In the genomic region with DNA sequence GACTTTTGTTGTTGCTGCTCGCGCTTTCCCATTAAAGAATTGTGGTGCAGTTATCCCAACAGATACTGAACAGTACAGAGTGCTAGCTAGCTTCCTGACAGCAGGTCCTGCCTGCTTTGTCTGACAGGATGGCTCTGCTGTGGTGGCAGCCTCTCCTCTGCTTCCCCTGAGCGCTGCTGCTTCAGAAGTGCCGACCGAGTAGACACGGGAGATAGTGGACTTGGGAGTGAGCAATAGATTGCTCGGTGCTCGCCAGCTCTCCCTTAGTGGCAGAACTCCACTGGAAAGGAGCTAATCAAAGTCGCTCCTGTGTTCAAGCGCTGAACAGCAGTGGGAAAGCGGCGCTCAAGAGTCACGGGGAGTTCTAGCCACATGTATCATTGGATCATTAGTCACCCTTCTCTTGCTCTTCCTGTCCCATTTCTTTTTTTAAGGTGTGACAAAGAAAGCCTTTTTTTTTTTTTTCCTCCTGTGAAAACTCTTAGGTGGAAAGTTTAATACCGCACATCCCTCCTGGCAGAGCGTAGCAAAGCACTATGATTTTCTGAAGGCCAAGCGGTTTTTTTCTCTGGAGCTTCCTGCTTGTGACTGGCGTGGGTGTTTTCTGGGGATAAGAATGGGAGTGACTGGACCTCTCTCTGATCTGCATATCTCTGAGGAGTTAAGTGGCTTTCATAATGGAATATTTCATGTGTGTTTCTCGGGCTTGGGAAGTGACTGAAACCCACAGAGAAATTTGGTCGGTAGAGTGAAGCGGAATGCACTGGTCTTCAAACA, we compare ENCODE assay signal across 7 mouse cellular contexts. TPM values are rescaled to one million over a fixed set of nuclear protein-coding genes. Genes with fewer than 3 reads are reported as not detected.
DNase-seq lines count a peak whose midpoint lies in the region; ATAC-seq and TF ChIP-seq lines count a peak whose summit lies in the region.

No protein-coding gene starts in this region.

- no peak for TF ChIP-seq EP300 in heart, adult 2 months (IDR thresholded peaks at IDR 0.05; ENCODE audit: insufficient read depth, low read depth, low read length)
- no peak for TF ChIP-seq EP300 in liver, postnatal 0 days (IDR thresholded peaks at IDR 0.05; ENCODE audit: low read depth)

- ATAC-seq in hindbrain, postnatal 0 days: peak; percentile 64; the same call in 1 of the 2 replicates
- ATAC-seq in liver, postnatal 0 days: no peak

- H3K9ac ChIP-seq in heart, adult 2 months (ENCODE audit: low read depth, low read length): peak overlapping the region; percentile 3; the same call in 1 of the 2 replicates
- H3K9ac ChIP-seq in hindbrain, postnatal 0 days (replicated peaks; ENCODE audit: low read length): no peak overlapping the region
- H3K9ac ChIP-seq in liver, postnatal 0 days (replicated peaks): no peak overlapping the region

- intact Hi-C loops in heart, adult 2 months (cut with DNase I): no loop called here

- 24% methylated on average over 20 of the region's 20 CpGs for WGBS in heart, adult 2 months
- WGBS in hindbrain, postnatal 0 days: 52% methylated on average over 20 of the region's 20 CpGs
- WGBS in liver, postnatal 0 days (ENCODE audit: insufficient replicate concordance): 71% methylated on average over 20 of the region's 20 CpGs

- peak overlapping the region; percentile 44 for H3K4me2 ChIP-seq in hindbrain, postnatal 0 days (ENCODE audit: low read depth, low read length)
- peak overlapping the region; percentile 28; the same call in 1 of the 2 replicates for H3K4me2 ChIP-seq in liver, postnatal 0 days (ENCODE audit: low read depth, low read length)

- no peaks in the 10 kb centered on the region for H3K36me3 ChIP-seq in heart, adult 2 months (ENCODE audit: control insufficient read depth, insufficient read depth, low read length)
- no peaks in the 10 kb centered on the region for H3K36me3 ChIP-seq in hindbrain, postnatal 0 days (ENCODE audit: insufficient read depth, low read length)
- no peaks in the 10 kb centered on the region for H3K36me3 ChIP-seq in liver, postnatal 0 days (replicated peaks; ENCODE audit: insufficient read depth, low read length)

- peak overlapping the region; percentile 33 for H3K4me3 ChIP-seq in heart, adult 2 months
- peak overlapping the region; percentile 13 for H3K4me3 ChIP-seq in hindbrain, postnatal 0 days (ENCODE audit: low read length)
- no peak overlapping the region for H3K4me3 ChIP-seq in liver, postnatal 0 days (ENCODE audit: low read depth, low read length)

- H3K79me2 ChIP-seq in heart, adult 2 months (replicated peaks; ENCODE audit: control insufficient read depth, insufficient read depth, low read length): no peaks in the 10 kb centered on the region

- no peaks in the 10 kb centered on the region for H3K9me3 ChIP-seq in hindbrain, postnatal 0 days (ENCODE audit: low read length)
- H3K9me3 ChIP-seq in liver, postnatal 0 days (ENCODE audit: low read length): no peaks in the 10 kb centered on the region

- no peak for TF ChIP-seq POLR2A in heart, adult 2 months (IDR thresholded peaks at IDR 0.05; ENCODE audit: insufficient read depth, low read depth, low read length)

- peak; percentile 9 for DNase-seq in ovary, postnatal 36 days (ENCODE audit: low spot score)
- no peak for DNase-seq in ovary, postnatal 10 days (ENCODE audit: low spot score)
- DNase-seq in heart, adult 2 months: peak; percentile 32 to 35
- DNase-seq in hindbrain, postnatal 0 days (ENCODE audit: low spot score): peak; percentile 61
- DNase-seq in liver, postnatal 0 days: no peak
- DNase-seq in MN1 (ENCODE audit: low spot score): no peak
- no peak for DNase-seq in yolk sac, embryonic 10.5 days (ENCODE audit: low spot score)

- no peak for TF ChIP-seq CTCF in heart, adult 2 months (IDR thresholded peaks at IDR 0.05)
- TF ChIP-seq CTCF in hindbrain, postnatal 0 days (IDR thresholded peaks at IDR 0.05; ENCODE audit: low read depth): no peak
- TF ChIP-seq CTCF in liver, postnatal 0 days (IDR thresholded peaks at IDR 0.05; ENCODE audit: low read depth): no peak

- H3K4me1 ChIP-seq in heart, adult 2 months (ENCODE audit: control insufficient read depth, insufficient read depth, low read length): no peaks in the 10 kb centered on the region
- no peaks in the 10 kb centered on the region for H3K4me1 ChIP-seq in hindbrain, postnatal 0 days (ENCODE audit: insufficient read depth, low read length)
- no peaks in the 10 kb centered on the region for H3K4me1 ChIP-seq in liver, postnatal 0 days (ENCODE audit: insufficient read depth)

- no peaks in the 10 kb centered on the region for H3K27me3 ChIP-seq in heart, adult 2 months (ENCODE audit: control insufficient read depth, insufficient read depth, low read length)
- no peaks in the 10 kb centered on the region for H3K27me3 ChIP-seq in hindbrain, postnatal 0 days (ENCODE audit: insufficient read depth, low read length)
- H3K27me3 ChIP-seq in liver, postnatal 0 days (ENCODE audit: insufficient read depth, low read length): no peaks in the 10 kb centered on the region

- peak overlapping the region; percentile 37 for H3K27ac ChIP-seq in heart, adult 2 months
- H3K27ac ChIP-seq in hindbrain, postnatal 0 days: 0 out of 2 replicates have a peak overlapping the region, but pooled peaks have one; percentile 26
- no peak overlapping the region for H3K27ac ChIP-seq in liver, postnatal 0 days (ENCODE audit: low read depth)

RNA-seq across cellular contexts. Expression of a gene that starts 42.8 kb away (rescaled TPM):
- total RNA-seq in heart, adult 2 months (2021): 10 to 100 TPM; 11.2 to 11.3 TPM
- 10.7 and 14.0 TPM in 2 replicates for polyA plus RNA-seq in heart, adult 2 months (2012; rRNA removed)
- total RNA-seq in hindbrain, postnatal 0 days (2014; rRNA removed): 3.8 and 5.1 TPM in 2 replicates
- 2.7 and 3.2 TPM in 2 replicates for polyA plus RNA-seq in hindbrain, postnatal 0 days (2015; fragmentation: Nextera tagmentation; extraction: Ambion mirVana)
- polyA plus RNA-seq in liver, postnatal 0 days (2015; fragmentation: Nextera tagmentation; extraction: Ambion mirVana): 4.7 and 5.9 TPM in 2 replicates

Comparison
In these comparisons a context has a peak if more than half of its experiments do, and no peak if none do; other contexts are left out.
1. DNase-seq: peak in ovary, postnatal 36 days (single experiment), heart, adult 2 months (2 of 2) and hindbrain, postnatal 0 days (single experiment); none in ovary, postnatal 10 days (single experiment), liver, postnatal 0 days (single experiment), MN1 (single experiment) and yolk sac, embryonic 10.5 days (single experiment).